Mouse (Mus musculus) liver, adult 2 months (tissue): ENCODE data around the gene Defb9. TPM values are rescaled to one million over a fixed set of nuclear protein-coding genes. Genes with fewer than 3 reads are reported as not detected.

Experiments
- polyA plus RNA-seq: library from polyadenylated mRNA; depleted of rRNA; stranded (reverse); fragments of >200 nt; gene quantifications from 2 replicates; pipeline ENCODE4 v1.2.3, GENCODE M21; 2012; rRNA removed
- total RNA-seq: library from RNA; depleted of rRNA; stranded (reverse); fragments of >200 nt; gene quantifications from 2 replicates; pipeline ENCODE4 v1.2.3, GENCODE M21; 2014; rRNA removed

Defb9 gene
- total and polyA plus RNA-seq, 2 experiments: not detected

Other genes with a start within 250 kb of the Defb9 start
- gene Defa17, start 229.6 kb downstream of the Defb9 start, total RNA-seq: not detected in 2 replicates
- not detected in 2 replicates for gene Defa17, start 229.6 kb downstream of the Defb9 start, polyA plus RNA-seq
- gene Defa34, start 219.6 kb downstream of the Defb9 start, total RNA-seq: not detected in 2 replicates
- gene Defa34, start 219.6 kb downstream of the Defb9 start, polyA plus RNA-seq: not detected in 2 replicates
- not detected in 2 replicates for gene AY761184, start 181.8 kb downstream of the Defb9 start, total RNA-seq
- gene AY761184, start 181.8 kb downstream of the Defb9 start, polyA plus RNA-seq: not detected in 2 replicates
- not detected in 2 replicates for gene Defa24, start 150.9 kb downstream of the Defb9 start, total RNA-seq
- not detected in 2 replicates for gene Defa24, start 150.9 kb downstream of the Defb9 start, polyA plus RNA-seq
- gene Defb50, start 61.9 kb downstream of the Defb9 start, total RNA-seq: not detected in 2 replicates
- not detected in 2 replicates for gene Defb50, start 61.9 kb downstream of the Defb9 start, polyA plus RNA-seq
- not detected in 2 replicates for gene Defb2, start 45.5 kb downstream of the Defb9 start, total RNA-seq
- not detected in 2 replicates for gene Defb2, start 45.5 kb downstream of the Defb9 start, polyA plus RNA-seq
- gene Defb10, start 26.5 kb downstream of the Defb9 start, total RNA-seq: not detected in 2 replicates
- gene Defb10, start 26.5 kb downstream of the Defb9 start, polyA plus RNA-seq: not detected in 2 replicates
- gene Defb11, start 21.0 kb upstream of the Defb9 start, total RNA-seq: not detected in 2 replicates
- gene Defb11, start 21.0 kb upstream of the Defb9 start, polyA plus RNA-seq: not detected in 2 replicates
- gene Defb15, start 47.3 kb upstream of the Defb9 start, total RNA-seq: not detected in 2 replicates
- gene Defb15, start 47.3 kb upstream of the Defb9 start, polyA plus RNA-seq: not detected in 2 replicates
- gene Defb35, start 52.9 kb upstream of the Defb9 start, total RNA-seq: not detected in 2 replicates
- gene Defb35, start 52.9 kb upstream of the Defb9 start, polyA plus RNA-seq: not detected in 2 replicates
- gene Defb13, start 61.3 kb upstream of the Defb9 start, total RNA-seq: not detected in 2 replicates
- gene Defb13, start 61.3 kb upstream of the Defb9 start, polyA plus RNA-seq: not detected in 2 replicates
- gene Fam90a1a, start 73.3 kb upstream of the Defb9 start, total RNA-seq: not detected in 2 replicates
- not detected in 2 replicates for gene Fam90a1a, start 73.3 kb upstream of the Defb9 start, polyA plus RNA-seq
- not detected in 2 replicates for gene Ccdc70, start 84.4 kb upstream of the Defb9 start, total RNA-seq
- gene Ccdc70, start 84.4 kb upstream of the Defb9 start, polyA plus RNA-seq: not detected in 2 replicates
- gene Atp7b, start 174.9 kb upstream of the Defb9 start, total RNA-seq: 9.8 and 14.5 TPM in 2 replicates
- gene Atp7b, start 174.9 kb upstream of the Defb9 start, polyA plus RNA-seq: 10.7 and 12.5 TPM in 2 replicates
- 15.2 and 22.2 TPM in 2 replicates for gene Alg11, start 175.3 kb upstream of the Defb9 start, total RNA-seq
- 4.8 and 11.6 TPM in 2 replicates for gene Alg11, start 175.3 kb upstream of the Defb9 start, polyA plus RNA-seq
- gene Nek5, start 239.6 kb upstream of the Defb9 start, total RNA-seq: 0.20 and 0.28 TPM in 2 replicates
- 0.04 and 0.10 TPM in 2 replicates for gene Nek5, start 239.6 kb upstream of the Defb9 start, polyA plus RNA-seq